Mouse (Mus musculus) retina, postnatal 1 day (tissue): ENCODE measurements at regions not wholly inside any gene's neighbourhood (a gene's known extent, or its start where the extent isn't known, plus 50 kb on each side); places are given as distances from the start of the nearest gene placed in this dataset.

ENCODE experiments used
- DNase-seq: peaks from one replicate; pipeline ENCODE4 v3.0.0-alpha.2; 2012

DNA sequence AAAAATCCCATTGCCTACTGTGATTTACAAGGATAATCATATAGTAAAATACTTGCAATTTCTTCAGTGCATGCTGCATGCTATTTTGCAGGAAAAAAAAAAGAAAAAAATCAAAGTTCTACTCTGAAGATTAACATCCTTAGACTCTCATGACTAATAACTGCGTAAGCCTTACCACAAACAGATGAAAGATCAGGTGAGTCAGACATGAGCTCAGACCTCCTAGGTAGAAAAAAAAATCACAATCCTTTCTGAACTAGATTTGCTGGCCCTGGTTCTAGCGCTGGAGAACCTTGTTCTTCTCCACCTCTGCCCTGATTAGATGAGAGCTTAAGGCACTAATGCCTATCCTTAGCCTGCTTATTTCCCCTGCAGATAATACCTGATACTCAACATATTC, 96.1 kb upstream of the Snap25 start:
- no peak for DNase-seq

DNA sequence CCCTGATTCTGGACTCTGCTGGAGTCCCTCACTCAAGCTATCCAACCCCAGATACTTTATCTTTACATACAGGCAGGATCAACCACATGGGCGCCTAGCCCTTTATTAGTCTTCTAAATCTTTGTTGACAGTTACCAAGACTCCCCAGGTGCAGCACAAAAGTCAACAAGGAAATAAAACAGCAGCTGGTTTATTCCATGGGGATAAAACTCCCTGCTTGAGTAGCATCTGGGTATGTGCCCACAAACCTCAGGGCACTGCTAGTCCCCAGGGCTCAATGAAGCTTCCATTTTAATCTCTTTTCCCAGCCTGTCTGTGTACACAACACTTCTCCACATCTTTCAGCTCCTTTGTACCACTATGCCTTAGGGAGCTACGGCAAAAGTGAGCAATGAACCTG, 95.1 kb upstream of the Snap25 start:
- no peak for DNase-seq

DNA sequence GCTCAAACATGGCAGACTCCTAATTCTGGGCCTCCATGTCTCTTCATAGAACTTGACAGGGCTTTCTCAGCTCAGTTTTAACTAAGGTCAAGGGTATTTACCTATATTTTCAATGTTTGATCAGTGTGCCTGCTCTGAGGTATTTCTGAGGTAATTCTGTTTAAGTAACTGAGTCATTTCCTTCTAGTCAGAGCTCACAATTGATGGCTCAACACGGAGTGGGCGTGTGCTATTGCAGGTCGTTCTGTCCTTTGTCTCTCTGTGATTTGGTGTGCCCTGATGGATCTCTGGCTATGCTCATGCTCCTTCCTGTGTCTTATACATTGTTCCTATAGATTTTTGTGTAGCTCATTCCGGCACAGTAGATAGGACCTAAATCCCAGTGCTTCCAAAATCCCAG, 92.9 kb upstream of the Snap25 start:
- no peak for DNase-seq

- DNase-seq: no peak
These were observed 92.3 kb upstream of the Snap25 start for GRCm38 (mm10) chr2:136620969-136621368.

DNA sequence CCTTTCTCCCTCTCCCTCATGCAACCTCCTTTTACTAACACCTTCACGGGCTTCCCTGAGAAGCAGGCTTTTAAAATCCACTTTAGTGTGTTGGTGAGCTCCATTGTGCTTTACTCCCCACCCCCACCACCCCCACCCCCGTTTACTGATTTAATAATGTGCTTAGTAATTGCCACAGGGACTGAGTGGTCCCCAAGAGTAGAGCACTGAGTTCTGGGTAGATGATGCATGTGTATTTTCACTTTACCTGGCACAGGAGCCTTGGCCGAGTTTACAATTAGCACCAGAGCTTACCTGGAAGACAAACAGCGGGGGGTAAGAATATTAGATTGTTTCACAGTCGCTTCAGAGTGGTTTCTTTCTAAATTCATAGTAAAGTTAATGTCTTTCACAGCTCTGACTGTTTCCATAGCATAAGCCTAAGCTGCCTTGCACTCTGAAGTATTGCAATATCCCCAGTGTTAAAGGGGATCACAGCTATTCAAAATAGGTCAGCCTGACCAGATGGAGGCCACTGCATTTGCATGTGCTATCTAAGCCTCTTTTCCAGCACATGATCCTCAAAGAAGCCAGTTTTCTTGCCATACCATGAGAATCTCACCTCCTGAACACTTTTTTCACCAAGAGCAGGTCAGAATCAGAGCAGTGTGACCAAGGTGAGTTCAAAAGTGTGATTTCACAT, 89.3 kb upstream of the Snap25 start:
- peak; percentile 86 for DNase-seq

- no peak for DNase-seq
These were observed 88.8 kb upstream of the Snap25 start for GRCm38 (mm10) chr2:136624490-136624850.

GRCm38 (mm10) chr2:136646917-136647316, 66.3 kb upstream of the Snap25 start:
- no peak for DNase-seq

DNA sequence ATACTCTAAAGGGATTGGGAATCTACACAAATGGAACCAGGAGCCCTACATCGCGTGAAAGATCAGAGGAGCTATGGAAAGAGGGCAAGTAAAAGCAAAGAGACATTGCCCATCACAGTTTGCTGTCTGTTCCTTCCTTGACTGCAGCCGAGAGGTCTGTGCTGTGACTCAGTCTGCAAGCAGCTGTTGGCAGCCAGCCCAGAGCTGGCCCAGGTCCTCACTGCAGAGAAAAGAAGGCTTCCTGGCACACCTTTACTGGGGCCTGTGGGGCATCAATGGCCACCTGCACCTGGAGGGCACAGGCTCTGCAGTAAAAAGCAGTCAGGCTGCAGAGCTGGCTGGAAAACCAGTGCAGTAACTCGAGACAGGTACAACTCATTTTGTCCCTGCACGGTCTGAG, 64.6 kb upstream of the Snap25 start:
- DNase-seq: no peak

DNA sequence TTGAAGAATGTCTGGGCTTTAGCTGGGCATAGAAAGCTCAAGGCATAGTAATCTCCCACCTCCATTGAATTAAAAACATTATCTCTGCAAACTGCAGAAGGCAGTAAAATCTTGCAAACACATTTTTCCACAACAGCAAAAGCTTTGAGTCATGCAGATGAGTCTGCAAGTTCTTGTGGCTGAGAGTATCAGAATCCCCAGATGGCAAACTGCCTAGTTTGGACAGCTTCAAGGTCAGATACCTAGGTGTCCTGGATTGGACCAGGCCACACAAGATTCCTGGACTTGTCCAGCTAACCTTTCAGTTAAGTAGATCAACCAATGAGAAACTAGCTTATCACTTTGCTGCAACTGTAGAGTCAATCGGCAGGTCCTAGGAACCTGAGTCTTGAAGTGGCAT, 62.5 kb upstream of the Snap25 start:
- no peak for DNase-seq

- DNase-seq: no peak
These were observed 60.8 kb upstream of the Snap25 start for GRCm38 (mm10) chr2:136652206-136653003.
